Mouse (Mus musculus) layer of hippocampus, adult 9-11 months (tissue): ENCODE measurements around the gene Gad2.

Experiments used
- DNase-seq: peaks from one replicate; pipeline ENCODE4 v3.0.0; 2022

The Gad2 gene

DNA sequence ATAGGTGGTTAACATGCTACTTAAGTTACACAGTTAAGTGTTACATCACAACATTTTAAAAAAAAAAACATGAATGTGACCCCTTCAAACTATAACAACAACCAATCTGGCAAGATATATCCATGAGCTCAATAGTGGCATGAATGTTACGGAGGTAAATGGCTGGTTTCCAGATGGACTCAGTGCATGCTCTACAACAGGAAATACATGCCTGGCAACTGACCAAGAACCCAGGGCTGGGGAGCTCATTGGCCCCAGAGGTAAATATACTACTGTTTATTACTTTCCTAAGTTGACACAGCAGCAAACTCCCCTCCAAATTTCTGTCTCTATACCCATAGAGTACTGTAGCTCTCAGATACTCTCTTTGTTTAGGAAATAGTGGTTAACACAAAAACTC is 26.4 kb downstream of the Gad2 start:
- DNase-seq, result no peak

DNA sequence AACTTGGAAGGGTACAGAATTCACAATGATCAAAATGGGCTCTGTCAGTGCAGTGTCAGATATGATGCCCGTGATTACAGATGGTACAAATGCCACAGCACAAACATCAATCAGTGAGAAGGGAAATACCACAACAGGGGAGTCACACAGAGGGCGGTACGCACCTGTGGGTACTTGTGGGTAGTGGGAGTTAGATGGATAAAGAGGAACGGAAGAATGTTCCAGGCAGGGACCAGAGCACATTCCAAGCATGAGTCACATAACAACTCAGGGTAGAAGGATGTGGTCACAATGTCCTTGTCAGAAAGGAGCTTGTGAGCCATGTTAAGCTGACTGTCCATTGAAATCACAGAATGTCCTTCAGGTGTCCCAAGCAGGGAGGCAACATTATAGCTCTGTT is 29.8 kb downstream of the Gad2 start:
- no peak for DNase-seq

DNA sequence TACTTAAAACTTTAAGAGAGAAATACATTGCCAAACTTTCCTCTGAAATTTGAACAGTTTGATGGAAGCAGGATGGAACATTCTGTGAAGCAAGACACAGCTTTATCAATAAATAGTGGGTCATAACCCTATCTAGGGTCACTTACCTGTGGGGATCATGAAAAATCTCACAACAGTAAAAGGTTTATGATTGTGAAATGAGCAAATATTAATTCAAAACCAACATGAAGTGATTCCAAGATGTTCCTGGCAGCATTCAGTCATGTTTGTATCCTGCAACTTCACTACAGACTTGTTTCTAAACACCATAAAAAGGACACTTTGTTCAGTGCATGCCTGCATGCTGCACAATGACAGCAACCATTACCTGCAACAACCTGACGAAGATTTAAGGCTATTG is 41.7 kb downstream of the Gad2 start:
- DNase-seq, result no peak

DNA sequence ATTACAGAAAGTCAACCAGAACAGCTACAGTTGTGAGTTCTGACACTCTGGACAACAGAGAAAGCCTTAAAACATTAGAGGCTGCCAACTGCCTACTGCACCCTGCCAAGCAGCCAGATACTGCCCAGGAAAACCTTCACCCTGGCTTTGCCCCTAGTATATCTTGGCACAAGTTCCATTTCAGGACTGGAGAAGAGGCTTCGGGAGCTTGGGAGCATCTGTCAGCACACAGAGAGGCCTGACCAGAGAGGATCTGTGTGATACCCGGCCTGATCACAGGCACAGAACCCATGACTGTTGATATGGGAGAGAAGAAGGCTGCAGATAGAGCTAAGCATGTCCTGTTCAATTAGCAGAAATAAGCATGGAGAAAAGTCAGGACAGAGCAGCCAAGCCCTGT is 48.4 kb downstream of the Gad2 start:
- DNase-seq, result no peak

DNA sequence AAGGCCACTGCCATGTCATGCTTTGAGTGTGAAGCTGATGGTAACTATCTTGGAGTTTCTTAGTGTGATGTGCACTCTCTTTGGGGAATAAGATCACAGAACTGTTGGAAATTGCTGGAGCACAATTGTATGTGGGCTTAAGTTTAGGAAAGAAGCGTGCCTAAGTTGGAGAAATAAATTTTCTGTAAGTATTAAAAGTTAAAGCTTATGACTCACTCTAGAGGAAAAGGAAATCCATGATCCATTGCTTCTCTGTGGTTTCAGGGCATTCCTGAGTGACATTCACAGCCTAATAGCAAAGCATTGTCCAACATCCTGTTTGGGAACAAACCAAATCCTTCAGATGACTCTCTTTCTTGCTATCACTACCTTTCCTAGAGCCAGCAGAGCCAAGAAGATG is 49.3 kb downstream of the Gad2 start:
- DNase-seq, result no peak

DNA sequence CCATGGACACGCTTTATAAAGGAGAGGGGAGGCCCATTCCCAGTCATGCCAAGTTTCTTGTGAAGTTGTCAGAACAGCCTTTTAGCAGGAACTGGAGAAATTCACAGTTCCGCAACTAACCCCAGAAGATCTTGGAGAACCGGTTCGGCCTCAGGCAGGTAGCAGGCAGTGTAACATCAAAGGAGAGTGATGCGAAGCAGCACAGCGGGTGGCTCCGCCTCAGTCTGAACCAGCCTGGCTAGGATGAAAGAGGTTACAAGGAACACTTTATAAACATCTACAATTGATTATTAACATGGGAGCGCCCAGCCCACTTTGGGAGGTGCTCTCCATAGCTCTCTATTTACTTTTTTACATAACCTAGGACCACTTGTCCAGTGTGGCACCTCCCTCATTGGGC is 55.1 kb downstream of the Gad2 start:
- DNase-seq, result no peak

DNA sequence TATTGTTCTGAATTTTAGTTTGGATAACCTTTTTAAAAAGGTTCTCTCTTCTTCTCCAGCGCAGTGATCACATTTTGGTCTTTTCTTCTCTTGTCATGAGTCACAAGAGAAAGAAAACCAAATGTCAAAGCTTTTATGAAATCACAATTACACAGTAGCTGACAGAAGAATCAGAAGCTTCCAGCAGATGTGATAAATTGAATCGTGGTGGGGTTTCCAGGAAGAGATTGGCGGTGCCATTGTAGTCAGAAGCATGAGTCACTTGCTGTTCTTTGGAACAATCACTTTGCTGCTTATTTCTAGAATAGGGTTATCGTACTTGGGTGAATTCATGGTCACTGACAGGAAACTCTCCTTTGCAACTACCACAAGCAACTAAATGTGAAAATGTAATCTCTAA is 57.9 kb downstream of the Gad2 start:
- DNase-seq, result no peak

DNA sequence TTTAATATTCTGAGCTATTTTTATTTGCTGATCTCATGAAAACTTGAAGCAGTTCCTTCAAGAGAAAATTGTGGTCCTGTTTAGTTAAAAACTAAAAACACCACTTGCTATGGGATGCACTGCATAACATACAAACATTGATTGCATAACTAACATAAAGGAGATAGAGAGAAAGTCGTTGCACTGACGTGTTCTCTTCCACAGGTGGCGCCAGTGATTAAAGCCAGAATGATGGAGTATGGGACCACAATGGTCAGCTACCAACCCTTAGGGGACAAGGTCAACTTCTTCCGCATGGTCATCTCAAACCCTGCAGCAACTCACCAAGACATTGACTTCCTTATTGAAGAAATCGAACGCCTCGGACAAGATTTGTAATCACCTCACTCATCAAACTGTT is 68.0 kb downstream of the Gad2 start:
- no peak for DNase-seq

DNA sequence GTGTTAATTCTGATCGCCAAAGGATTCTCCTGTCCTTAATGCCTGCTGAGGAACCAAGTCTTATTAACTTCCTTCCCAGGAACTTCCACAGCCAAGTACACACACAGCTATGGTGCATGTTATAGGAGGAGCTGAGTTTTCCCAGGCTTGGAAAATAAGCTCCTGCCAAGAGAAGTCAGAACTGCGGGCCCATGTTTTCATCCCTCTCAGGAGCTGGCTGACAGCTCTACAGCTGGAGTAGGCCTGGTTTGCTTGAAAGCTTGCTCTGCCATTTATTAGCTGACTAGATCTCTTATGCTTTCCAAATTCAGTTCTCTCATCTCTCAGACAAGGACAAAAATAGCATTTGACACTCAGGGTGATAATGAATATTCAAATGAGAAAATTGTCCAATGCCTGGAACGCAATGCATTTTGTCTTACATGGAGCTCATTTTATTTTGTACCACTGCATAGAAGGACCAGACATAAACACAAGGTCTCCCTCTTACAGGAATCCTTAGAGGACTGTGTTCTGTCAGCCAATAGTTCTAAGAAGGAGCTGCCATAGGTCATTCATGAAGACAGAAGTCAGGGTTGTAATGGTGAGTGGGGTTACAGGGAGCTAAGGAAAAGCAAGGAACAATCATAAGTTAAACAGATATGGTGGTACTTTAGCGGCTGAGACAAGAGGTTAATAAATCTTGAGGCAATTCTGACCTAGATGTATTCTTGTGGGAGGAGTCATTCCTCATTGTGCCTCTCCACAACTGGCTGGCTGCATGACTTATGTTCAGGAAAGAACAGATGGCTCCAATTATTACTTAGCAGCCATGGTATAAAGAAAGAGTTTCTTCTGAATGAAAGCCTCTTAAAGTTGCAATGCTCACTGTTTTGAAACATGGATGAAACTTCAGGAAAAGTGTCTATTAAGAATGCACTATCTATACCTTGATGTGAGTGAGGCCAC is 83.0 kb downstream of the Gad2 start:
- no peak for DNase-seq

DNA sequence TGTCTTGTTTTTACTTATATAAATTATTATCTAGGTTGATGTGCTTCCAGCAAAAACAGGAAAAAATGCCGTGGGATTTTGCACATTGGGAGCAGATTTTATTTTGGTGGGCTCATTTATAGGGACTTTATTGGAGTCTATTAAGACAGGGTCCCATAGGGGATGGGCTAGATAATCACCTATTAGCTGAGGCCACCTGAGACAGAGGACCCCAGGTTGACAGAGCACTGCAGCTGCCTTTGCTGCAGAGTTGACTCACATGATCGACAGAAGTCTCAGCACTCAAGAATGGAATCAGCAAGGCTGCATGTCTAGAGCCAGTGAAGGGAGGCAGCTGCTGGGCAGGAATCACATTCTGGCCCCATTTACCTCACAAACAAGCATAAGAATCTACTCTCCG is 84.2 kb downstream of the Gad2 start:
- no peak for DNase-seq

DNA sequence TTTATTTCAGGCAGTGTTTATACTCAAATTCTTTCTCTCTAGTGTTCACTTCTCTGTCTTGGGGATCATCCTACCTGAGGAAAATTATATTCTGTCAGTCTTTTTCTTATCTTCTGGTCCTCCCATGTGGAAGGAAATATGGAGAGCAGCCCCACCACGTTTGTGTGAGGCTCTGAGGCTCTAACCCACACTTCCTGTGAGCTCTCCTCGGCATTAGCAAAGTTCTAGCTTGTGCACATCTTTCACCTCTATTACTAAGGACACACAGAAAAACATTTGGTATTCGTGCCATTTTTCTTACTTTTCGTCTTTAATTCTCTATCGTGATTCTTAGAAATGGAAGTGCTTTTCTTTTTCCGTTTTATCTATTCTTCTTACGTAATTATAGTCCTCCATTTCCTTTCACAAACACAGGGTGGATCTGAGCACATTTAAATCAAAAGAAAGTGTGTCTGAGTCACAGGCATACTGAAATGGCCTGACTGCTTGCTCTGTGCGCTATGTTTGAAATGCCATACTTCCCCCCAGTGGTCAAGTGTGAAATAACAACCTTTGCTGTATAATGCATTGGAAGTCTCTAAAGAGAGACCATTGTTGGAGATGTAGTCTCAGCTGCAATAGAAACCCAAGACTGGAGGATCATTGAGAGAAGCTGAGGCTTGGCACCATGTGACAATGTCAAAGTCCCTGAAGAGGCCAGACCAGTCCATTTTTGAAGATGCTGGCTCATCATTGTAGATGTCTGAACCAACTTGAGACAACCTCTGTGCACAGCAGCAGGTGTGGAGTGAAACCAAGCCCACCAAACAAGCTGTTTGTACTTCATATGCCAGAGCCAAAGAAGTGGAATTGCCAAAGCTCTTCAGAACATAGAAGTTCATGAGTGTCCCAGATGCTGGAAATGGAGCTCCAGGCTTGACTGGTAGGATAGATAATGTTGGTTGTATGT is 99.8 kb downstream of the Gad2 start:
- peak; percentile 79 for DNase-seq

DNA sequence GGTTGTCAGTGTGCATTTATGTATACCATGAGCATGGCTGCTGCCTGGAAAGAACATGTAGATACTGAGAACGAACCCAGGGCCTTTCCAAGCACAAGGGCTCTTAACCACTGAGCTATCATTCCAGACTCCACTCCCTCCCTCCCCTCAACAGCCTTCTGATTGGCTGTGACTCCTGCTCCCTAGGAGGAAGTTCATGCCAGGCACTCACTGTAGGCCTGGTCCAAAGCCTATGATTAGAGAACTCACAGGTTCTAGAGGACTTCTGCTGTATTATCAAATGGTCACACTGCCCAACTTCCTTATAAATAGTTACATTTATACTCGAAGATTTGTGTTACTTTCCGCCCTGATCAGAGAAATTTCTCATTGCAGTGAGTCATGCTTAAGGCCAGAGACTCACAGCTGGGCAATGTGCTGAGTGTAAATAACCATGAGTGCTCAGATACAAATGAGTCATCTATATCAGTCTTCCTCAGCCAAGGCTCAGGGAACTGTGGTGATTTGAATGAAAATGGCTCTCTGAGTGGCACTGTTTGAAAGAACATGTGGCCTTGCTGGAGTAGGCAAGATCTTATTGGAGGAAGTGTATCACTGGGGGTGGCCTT is 102.0 kb downstream of the Gad2 start:
- DNase-seq, result no peak

DNA sequence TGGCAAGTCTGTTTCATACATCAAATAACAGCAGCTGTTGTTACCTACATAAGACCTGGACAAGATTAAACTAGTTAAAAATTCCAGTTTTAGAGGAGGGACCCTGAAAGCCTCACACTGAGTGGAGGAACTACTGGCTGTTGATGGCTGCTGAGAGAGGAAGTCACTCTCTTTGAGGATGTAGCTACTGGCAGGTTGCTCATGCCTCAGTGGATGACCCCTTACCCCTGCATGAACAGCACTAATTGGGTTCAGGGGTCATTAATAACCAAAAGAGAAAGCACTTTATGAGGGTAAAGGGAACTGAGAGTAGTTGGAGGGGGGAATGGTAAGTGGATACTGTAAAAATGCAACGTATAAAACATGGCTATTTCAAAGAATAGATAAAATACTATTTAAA is 105.1 kb downstream of the Gad2 start:
- no peak for DNase-seq

DNA sequence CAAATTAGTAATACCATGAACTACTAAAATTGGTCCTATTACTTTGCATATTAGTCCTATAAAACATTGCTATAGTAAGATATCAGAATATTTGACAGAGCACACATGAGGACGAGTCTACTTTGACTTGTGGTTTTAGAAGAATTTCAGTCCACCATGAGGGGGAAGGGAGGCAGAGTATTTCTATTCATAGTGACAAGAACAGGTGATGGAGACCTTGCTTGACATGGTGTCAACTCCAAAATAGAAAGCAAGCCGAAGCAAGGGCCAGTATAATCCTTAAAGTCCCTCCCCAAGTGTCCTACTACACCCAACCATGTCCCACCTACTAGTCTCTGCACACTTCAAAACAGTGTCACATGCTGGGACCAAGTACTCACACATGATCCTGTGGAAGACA is 114.1 kb downstream of the Gad2 start:
- DNase-seq, result no peak

DNA sequence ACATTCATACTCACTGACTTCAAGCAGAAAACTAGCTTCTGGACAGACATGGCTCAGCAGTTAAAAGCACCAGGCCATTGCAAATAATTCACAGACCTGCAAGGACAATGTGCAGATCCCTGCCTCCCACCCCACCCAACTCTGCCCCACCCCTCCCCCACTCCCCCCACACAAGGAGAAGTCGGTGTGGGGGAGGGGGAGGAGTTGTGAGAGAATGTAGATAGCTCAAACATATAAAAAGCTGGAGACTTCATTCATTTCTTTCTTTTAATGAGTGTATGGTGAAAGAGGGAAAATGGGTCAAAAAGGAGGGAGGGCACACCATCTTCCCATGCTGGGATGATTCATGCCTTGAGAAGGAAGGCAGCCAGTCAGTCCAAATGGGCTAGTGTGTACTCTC is 117.4 kb downstream of the Gad2 start:
- DNase-seq, result no peak

DNA sequence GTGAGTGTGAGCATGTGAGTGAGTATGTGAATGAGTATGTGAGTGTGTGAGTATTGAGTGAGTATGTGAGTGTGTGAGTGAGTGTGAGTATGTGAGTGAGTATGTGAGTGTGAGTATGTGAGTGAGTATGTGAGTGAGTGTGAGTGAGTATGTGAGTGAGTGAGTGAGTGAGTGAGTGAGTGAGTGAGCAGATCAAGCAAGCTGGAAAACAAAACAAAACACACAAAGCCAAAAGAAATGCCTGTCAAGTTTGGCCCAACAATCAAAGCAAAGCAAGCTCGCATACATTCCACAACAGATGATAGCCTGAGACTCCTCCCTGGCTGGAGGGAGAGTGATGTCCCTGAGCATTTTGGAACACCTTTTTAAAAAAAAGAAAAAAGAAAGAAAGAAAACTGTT is 118.4 kb downstream of the Gad2 start:
- no peak for DNase-seq

DNA sequence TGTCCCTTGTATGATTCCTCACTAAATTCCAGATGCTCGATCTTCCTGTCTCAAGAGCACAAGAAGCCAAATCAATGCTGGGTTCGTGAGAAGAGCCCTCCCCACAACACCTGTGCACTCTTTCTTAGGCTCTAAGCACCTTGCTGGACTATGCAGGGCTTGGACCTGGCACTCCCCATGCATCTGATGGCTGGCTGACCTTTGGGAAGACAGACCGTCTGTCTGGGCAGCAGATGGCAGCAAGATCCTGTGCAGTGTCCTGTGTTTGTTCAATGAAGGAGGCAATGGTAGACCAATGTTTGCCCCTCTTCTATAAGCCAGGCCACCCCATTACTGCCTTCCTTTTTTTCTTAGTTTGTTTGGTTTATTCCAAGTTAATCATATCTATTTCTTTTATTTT is 119.2 kb downstream of the Gad2 start:
- no peak for DNase-seq
